Mouse (Mus musculus) kidney, embryonic 14.5 days (tissue): Measurements from ENCODE around the gene Acnat1. TPM values are rescaled to one million over a fixed set of nuclear protein-coding genes. Genes with fewer than 3 reads are reported as not detected.
"Not testable (repeated sequence)": the region's sequence is repeated elsewhere in the genome, so short reads cannot be mapped to it uniquely, and the experiment has no call there.

ENCODE experiments used
- ATAC-seq: fragments of 200-750 bp; cut with Nextera tagmentation; 2 replicates; pipeline ENCODE4 v1.8.0; 2017; ENCODE audit warnings: moderate number of reproducible peaks, mild to moderate bottlenecking, moderate TSS enrichment, moderate library complexity; ENCODE audit not compliant: low FRiP score, low TSS enrichment
- H3K27ac ChIP-seq: fragments of 300-500 bp; sonication (generic); 2 replicates; pipeline ENCODE4 v1.5.1; 2014; ENCODE audit warnings: low read depth, mild to moderate bottlenecking, low read length, moderate library complexity, mixed read lengths
- H3K27me3 ChIP-seq: fragments of 300-500 bp; sonication (generic); 2 replicates; pipeline ENCODE4 v1.6.1; 2014; ENCODE audit warnings: mild to moderate bottlenecking, low read length; ENCODE audit not compliant: control insufficient read depth, insufficient read depth
- H3K36me3 ChIP-seq: fragments of 300-500 bp; sonication (generic); 2 replicates; pipeline ENCODE4 v1.6.1; 2014; ENCODE audit warnings: low read length, mixed read lengths; ENCODE audit not compliant: control insufficient read depth, insufficient read depth
- H3K4me1 ChIP-seq: fragments of 300-500 bp; sonication (generic); 2 replicates; pipeline ENCODE4 v1.6.1; 2014; ENCODE audit warnings: low read length, mixed read lengths; ENCODE audit not compliant: control insufficient read depth, insufficient read depth
- H3K4me2 ChIP-seq: fragments of 300-500 bp; sonication (generic); replicated peaks from 2 replicates; pipeline ENCODE4 v1.6.1; 2014; ENCODE audit warnings: low read depth, mild to moderate bottlenecking, low read length
- H3K4me3 ChIP-seq: fragments of 300-500 bp; sonication (generic); 2 replicates; pipeline ENCODE4 v1.5.1; 2014; ENCODE audit warnings: mild to moderate bottlenecking, low read length
- H3K9ac ChIP-seq: fragments of 300-500 bp; sonication (generic); 2 replicates; pipeline ENCODE4 v1.6.1; 2014; ENCODE audit warnings: low read depth, mild to moderate bottlenecking, low read length, moderate library complexity
- H3K9me3 ChIP-seq: fragments of 300-500 bp; sonication (generic); 2 replicates; pipeline ENCODE4 v1.6.1; 2016; ENCODE audit warnings: low read length; ENCODE audit not compliant: control insufficient read depth
- WGBS: fragments of 180-500 bp; shearing (Covaris S2); extraction: QIAGEN DNeasy Blood & Tissue Kit; methylation state at CpG from one replicate; pipeline ENCODE4 v1.1.7; 2014; 5-methylcytosine and 5-hydroxymethylcytosine counted together
- polyA plus RNA-seq: library from polyadenylated mRNA; unstranded; fragments of >200 nt; fragmentation: Nextera tagmentation; extraction: Ambion mirVana; gene quantifications from 2 replicates; pipeline ENCODE4 v1.2.1, GENCODE M21; 2014

The Acnat1 gene
- polyA plus RNA-seq = not detected in 2 replicates

- Histone ChIP-seq H3K27ac (no peak within 1 kb of the TSS), H3K4me2 (no peak within 1 kb of the TSS), H3K4me3 (no peak within 1 kb of the TSS), H3K27me3 (no peaks in the 10 kb centered on the region), H3K9ac (no peak within 1 kb of the TSS), H3K9me3 (no peaks in the 10 kb centered on the region), H3K36me3 (no peaks in the 10 kb centered on the region), H3K4me1 (no peaks in the 10 kb centered on the region)
- no peak for ATAC-seq
- 49% methylated on average over 3 of the region's 3 CpGs for WGBS
These were observed at the start of gene Acnat1 for GRCm38 (mm10) chr4:49473435-49474100. TSS of gene Acnat1 (minus strand) at chr4:49473912.

GRCm38 (mm10) chr4:49522576-49522975 is 48.9 kb upstream of the Acnat1 start:
- H3K4me2 ChIP-seq = no peak overlapping the region
- 0 out of 2 replicates have a peak, but pooled peaks cover 6% of the 10 kb centered on the region for H3K4me1 ChIP-seq
- H3K27me3 ChIP-seq = no peaks in the 10 kb centered on the region
- H3K27ac ChIP-seq = no peak overlapping the region
- H3K36me3 ChIP-seq = peaks cover 4% of the 10 kb centered on the region; the same call in 1 of the 2 replicates
- no peak overlapping the region for H3K9ac ChIP-seq
- 85% methylated on average over 9 of the region's 9 CpGs for WGBS
- ATAC-seq = no peak
- no peak overlapping the region for H3K4me3 ChIP-seq
- no peaks in the 10 kb centered on the region for H3K9me3 ChIP-seq

GRCm38 (mm10) chr4:49521346-49521745 is 47.6 kb upstream of the Acnat1 start:
- Histone ChIP-seq H3K4me2 (peak overlapping the region; percentile 54), H3K4me3 (peak overlapping the region; percentile 55), H3K27ac (no peak overlapping the region), H3K27me3 (no peaks in the 10 kb centered on the region), H3K9ac (peak overlapping the region; percentile 48), H3K4me1 (0 out of 2 replicates have a peak, but pooled peaks cover 6% of the 10 kb centered on the region), H3K9me3 (no peaks in the 10 kb centered on the region), H3K36me3 (peaks cover 4% of the 10 kb centered on the region; the same call in 1 of the 2 replicates)
- WGBS = under 1% methylated on average over 17 of the region's 17 CpGs
- peak; percentile 81 for ATAC-seq

GRCm38 (mm10) chr4:49520572-49521340 is 47.0 kb upstream of the Acnat1 start, which contains the start of the genes Mrpl50 and Zfp189:
TSS of gene Mrpl50 (minus strand) at chr4:49521093.
TSS of gene Zfp189 (plus strand) at chr4:49521176.
- H3K4me1 ChIP-seq = 0 out of 2 replicates have a peak, but pooled peaks cover 6% of the 10 kb centered on the region
- H3K27ac ChIP-seq = no peak within 1 kb of the TSS
- H3K36me3 ChIP-seq = peaks cover 4% of the 10 kb centered on the region; the same call in 1 of the 2 replicates
- H3K9me3 ChIP-seq = no peaks in the 10 kb centered on the region
- peak within 1 kb of the TSS; percentile 62 for H3K9ac ChIP-seq
- H3K4me3 ChIP-seq = peak within 1 kb of the TSS; percentile 55
- H3K4me2 ChIP-seq = peak within 1 kb of the TSS; percentile 54
- no peaks in the 10 kb centered on the region for H3K27me3 ChIP-seq
- ATAC-seq = peak; percentile 99
- under 1% methylated on average over 41 of the region's 41 CpGs for WGBS

GRCm38 (mm10) chr4:49519476-49519875 is 45.8 kb upstream of the Acnat1 start:
- no peak overlapping the region for H3K9ac ChIP-seq
- H3K27me3 ChIP-seq = no peaks in the 10 kb centered on the region
- no peak for ATAC-seq
- peak overlapping the region; percentile 45 for H3K4me2 ChIP-seq
- 0 out of 2 replicates have a peak, but pooled peaks cover 6% of the 10 kb centered on the region for H3K4me1 ChIP-seq
- no peak overlapping the region for H3K27ac ChIP-seq
- H3K4me3 ChIP-seq = peak overlapping the region; percentile 55; the same call in 1 of the 2 replicates
- 70% methylated on average over 5 of the region's 5 CpGs for WGBS
- H3K9me3 ChIP-seq = no peaks in the 10 kb centered on the region
- peaks cover 5% of the 10 kb centered on the region; the same call in 1 of the 2 replicates for H3K36me3 ChIP-seq

GRCm38 (mm10) chr4:49514441-49514840 is 40.7 kb upstream of the Acnat1 start:
- ATAC-seq = no peak
- H3K9me3 ChIP-seq = no peaks in the 10 kb centered on the region
- 97% methylated on average over 6 of the region's 6 CpGs for WGBS

GRCm38 (mm10) chr4:49512636-49513035 is 38.9 kb upstream of the Acnat1 start:
- WGBS = 87% methylated on average over 4 of the region's 4 CpGs
- H3K4me2 ChIP-seq = no peak overlapping the region
- H3K9ac ChIP-seq = no peak overlapping the region
- H3K36me3 ChIP-seq = peaks cover 27% of the 10 kb centered on the region
- no peaks in the 10 kb centered on the region for H3K27me3 ChIP-seq
- H3K4me3 ChIP-seq = no peak overlapping the region
- ATAC-seq = no peak
- no peaks in the 10 kb centered on the region for H3K4me1 ChIP-seq
- H3K9me3 ChIP-seq = no peaks in the 10 kb centered on the region
- no peak overlapping the region for H3K27ac ChIP-seq

More at GRCm38 (mm10) chr4:49514441-49514840, 40.7 kb upstream of the Acnat1 start:
- Histone ChIP-seq H3K27ac (no peak overlapping the region), H3K27me3 (no peaks in the 10 kb centered on the region), H3K36me3 (peaks cover 27% of the 10 kb centered on the region), H3K4me1 (0 out of 2 replicates have a peak, but pooled peaks cover 6% of the 10 kb centered on the region), H3K9ac (no peak overlapping the region), H3K4me2 (no peak overlapping the region), H3K4me3 (no peak overlapping the region)

GRCm38 (mm10) chr4:49510236-49510835 is 36.6 kb upstream of the Acnat1 start:
- H3K4me1 ChIP-seq, H3K9me3 ChIP-seq, H3K27me3 ChIP-seq, H3K9ac ChIP-seq, ATAC-seq, H3K27ac ChIP-seq, H3K4me3 ChIP-seq, H3K4me2 ChIP-seq: not testable (repeated sequence)
- WGBS = 95% methylated on average over 1 of the region's 1 CpGs
- peaks cover 27% of the 10 kb centered on the region for H3K36me3 ChIP-seq
